Mouse (Mus musculus) thymus, adult 2 months (tissue): Measurements from ENCODE around the gene Cox7b.

Source experiments
- CTCF ChIP-seq: fragments of 200-500 bp; IDR thresholded peaks from 2 replicates; pipeline ENCODE4 v1.5.1; 2012; ENCODE audit warnings: mild to moderate bottlenecking, control low read depth, low read length, moderate library complexity, borderline replicate concordance; ENCODE audit not compliant: control insufficient read depth, poor library complexity, insufficient read depth; ENCODE audit errors: extremely low read depth
- POLR2A ChIP-seq: fragments of 200-500 bp; IDR thresholded peaks from 2 replicates; pipeline ENCODE4 v1.6.1; 2012; ENCODE audit warnings: mild to moderate bottlenecking, low read length, control low read depth, moderate library complexity; ENCODE audit not compliant: control insufficient read depth, poor library complexity, insufficient read depth; ENCODE audit errors: extremely low read depth

- TF ChIP-seq CTCF (no peak), POLR2A (no peak)
Observed at GRCm38 (mm10) chrX:106001605-106002004, 13.9 kb upstream of the Cox7b start.
